Mouse (Mus musculus): Measurements from ENCODE around the gene Ralbp1. TPM values are rescaled to one million over a fixed set of nuclear protein-coding genes. Genes with fewer than 3 reads are reported as not detected.
A peak's percentile ranks its signal among the peaks of the same experiment; 100 is the strongest.

Gene Ralbp1
- polyA plus RNA-seq, 1 experiment from 2014 or later, result 95.6 TPM

GRCm38 (mm10) chr17:65854006-65854405, 31.6 kb downstream of the Ralbp1 start:
- 90% methylated on average over 4 of the region's 4 CpGs for WGBS

GRCm38 (mm10) chr17:65853326-65853725, 32.3 kb downstream of the Ralbp1 start:
- Histone ChIP-seq H3K4me1 (ENCODE audit: control insufficient read depth, insufficient read depth, low read length) (no peaks in the 10 kb centered on the region), H3K27ac (replicated peaks; ENCODE audit: low read depth, low read length) (no peak overlapping the region), H3K4me2 (ENCODE audit: low read depth, low read length) (no peak overlapping the region), H3K9ac (ENCODE audit: low read depth, low read length) (no peak overlapping the region), H3K9me3 (ENCODE audit: control insufficient read depth, low read length) (no peaks in the 10 kb centered on the region), H3K4me3 (ENCODE audit: low read depth, low read length) (no peak overlapping the region), H3K36me3 (ENCODE audit: control insufficient read depth, insufficient read depth, low read length) (peaks cover 91% of the 10 kb centered on the region), H3K27me3 (replicated peaks; ENCODE audit: control insufficient read depth, insufficient read depth, low read length) (no peaks in the 10 kb centered on the region)
- ATAC-seq (ENCODE audit: low read depth) (no peak), DNase-seq (ENCODE audit: low spot score) (no peak)
- WGBS, result 86% methylated on average over 6 of the region's 6 CpGs

More at GRCm38 (mm10) chr17:65854006-65854405, 31.6 kb downstream of the Ralbp1 start:
- no peak overlapping the region for H3K27ac ChIP-seq (replicated peaks; ENCODE audit: low read depth, low read length)
- H3K4me2 ChIP-seq (ENCODE audit: low read depth, low read length), result no peak overlapping the region
- no peaks in the 10 kb centered on the region for H3K27me3 ChIP-seq (replicated peaks; ENCODE audit: control insufficient read depth, insufficient read depth, low read length)
- no peak overlapping the region for H3K9ac ChIP-seq (ENCODE audit: low read depth, low read length)
- no peak for ATAC-seq (ENCODE audit: low read depth)
- no peak overlapping the region for H3K4me3 ChIP-seq (ENCODE audit: low read depth, low read length)
- H3K9me3 ChIP-seq (ENCODE audit: control insufficient read depth, low read length), result no peaks in the 10 kb centered on the region
- peaks cover 92% of the 10 kb centered on the region for H3K36me3 ChIP-seq (ENCODE audit: control insufficient read depth, insufficient read depth, low read length)
- H3K4me1 ChIP-seq (ENCODE audit: control insufficient read depth, insufficient read depth, low read length), result no peaks in the 10 kb centered on the region
- no peak for DNase-seq (ENCODE audit: low spot score)

- no peak for DNase-seq (ENCODE audit: low spot score)
- ATAC-seq (ENCODE audit: low read depth), result no peak
- Histone ChIP-seq H3K27me3 (replicated peaks; ENCODE audit: control insufficient read depth, insufficient read depth, low read length) (no peaks in the 10 kb centered on the region), H3K9me3 (ENCODE audit: control insufficient read depth, low read length) (no peaks in the 10 kb centered on the region), H3K4me3 (ENCODE audit: low read depth, low read length) (no peak overlapping the region), H3K4me1 (ENCODE audit: control insufficient read depth, insufficient read depth, low read length) (no peaks in the 10 kb centered on the region), H3K9ac (ENCODE audit: low read depth, low read length) (no peak overlapping the region), H3K27ac (replicated peaks; ENCODE audit: low read depth, low read length) (no peak overlapping the region), H3K4me2 (ENCODE audit: low read depth, low read length) (no peak overlapping the region), H3K36me3 (ENCODE audit: control insufficient read depth, insufficient read depth, low read length) (peaks cover 82% of the 10 kb centered on the region)
- WGBS, result 90% methylated on average over 6 of the region's 6 CpGs
These were observed 33.8 kb downstream of the Ralbp1 start for GRCm38 (mm10) chr17:65851749-65852148.

GRCm38 (mm10) chr17:65850487-65850886, 35.1 kb downstream of the Ralbp1 start:
- ATAC-seq (ENCODE audit: low read depth) (no peak), DNase-seq (ENCODE audit: low spot score) (no peak)
- no peaks in the 10 kb centered on the region for H3K9me3 ChIP-seq (ENCODE audit: control insufficient read depth, low read length)
- H3K9ac ChIP-seq (ENCODE audit: low read depth, low read length), result no peak overlapping the region
- H3K36me3 ChIP-seq (ENCODE audit: control insufficient read depth, insufficient read depth, low read length), result peaks cover 81% of the 10 kb centered on the region
- no peak overlapping the region for H3K4me3 ChIP-seq (ENCODE audit: low read depth, low read length)
- no peaks in the 10 kb centered on the region for H3K4me1 ChIP-seq (ENCODE audit: control insufficient read depth, insufficient read depth, low read length)
- H3K27me3 ChIP-seq (replicated peaks; ENCODE audit: control insufficient read depth, insufficient read depth, low read length), result no peaks in the 10 kb centered on the region
- H3K27ac ChIP-seq (replicated peaks; ENCODE audit: low read depth, low read length), result no peak overlapping the region
- 91% methylated on average over 17 of the region's 17 CpGs for WGBS
- no peak overlapping the region for H3K4me2 ChIP-seq (ENCODE audit: low read depth, low read length)

- Histone ChIP-seq H3K27me3 (replicated peaks; ENCODE audit: control insufficient read depth, insufficient read depth, low read length) (no peaks in the 10 kb centered on the region), H3K9me3 (ENCODE audit: control insufficient read depth, low read length) (no peaks in the 10 kb centered on the region), H3K9ac (ENCODE audit: low read depth, low read length) (no peak overlapping the region), H3K36me3 (ENCODE audit: control insufficient read depth, insufficient read depth, low read length) (peaks cover 76% of the 10 kb centered on the region), H3K4me1 (ENCODE audit: control insufficient read depth, insufficient read depth, low read length) (no peaks in the 10 kb centered on the region), H3K4me3 (ENCODE audit: low read depth, low read length) (no peak overlapping the region), H3K4me2 (ENCODE audit: low read depth, low read length) (no peak overlapping the region), H3K27ac (replicated peaks; ENCODE audit: low read depth, low read length) (no peak overlapping the region)
- no peak for ATAC-seq (ENCODE audit: low read depth)
- DNase-seq (ENCODE audit: low spot score), result no peak
- 71% methylated on average over 11 of the region's 11 CpGs for WGBS
These were observed 37.7 kb downstream of the Ralbp1 start for GRCm38 (mm10) chr17:65847694-65848449.

GRCm38 (mm10) chr17:65845423-65845822, 40.2 kb downstream of the Ralbp1 start:
- peaks cover 76% of the 10 kb centered on the region for H3K36me3 ChIP-seq (ENCODE audit: control insufficient read depth, insufficient read depth, low read length)
- no peaks in the 10 kb centered on the region for H3K4me1 ChIP-seq (ENCODE audit: control insufficient read depth, insufficient read depth, low read length)

GRCm38 (mm10) chr17:65842669-65843381, 42.8 kb downstream of the Ralbp1 start:
- 87% methylated on average over 10 of the region's 10 CpGs for WGBS
- Histone ChIP-seq H3K9ac (ENCODE audit: low read depth, low read length) (no peak overlapping the region), H3K4me1 (ENCODE audit: control insufficient read depth, insufficient read depth, low read length) (no peaks in the 10 kb centered on the region), H3K27ac (replicated peaks; ENCODE audit: low read depth, low read length) (no peak overlapping the region), H3K36me3 (ENCODE audit: control insufficient read depth, insufficient read depth, low read length) (peaks cover 81% of the 10 kb centered on the region), H3K4me3 (ENCODE audit: low read depth, low read length) (no peak overlapping the region), H3K4me2 (ENCODE audit: low read depth, low read length) (no peak overlapping the region), H3K27me3 (replicated peaks; ENCODE audit: control insufficient read depth, insufficient read depth, low read length) (no peaks in the 10 kb centered on the region), H3K9me3 (ENCODE audit: control insufficient read depth, low read length) (no peaks in the 10 kb centered on the region)
- DNase-seq (ENCODE audit: low spot score) (no peak), ATAC-seq (ENCODE audit: low read depth) (no peak)

More at GRCm38 (mm10) chr17:65845423-65845822, 40.2 kb downstream of the Ralbp1 start:
- WGBS, result 89% methylated on average over 6 of the region's 6 CpGs
- H3K4me2 ChIP-seq (ENCODE audit: low read depth, low read length), result no peak overlapping the region
- H3K27me3 ChIP-seq (replicated peaks; ENCODE audit: control insufficient read depth, insufficient read depth, low read length), result no peaks in the 10 kb centered on the region
- H3K9ac ChIP-seq (ENCODE audit: low read depth, low read length), result no peak overlapping the region
- no peak overlapping the region for H3K27ac ChIP-seq (replicated peaks; ENCODE audit: low read depth, low read length)
- ATAC-seq (ENCODE audit: low read depth) (no peak), DNase-seq (ENCODE audit: low spot score) (no peak)
- no peak overlapping the region for H3K4me3 ChIP-seq (ENCODE audit: low read depth, low read length)
- H3K9me3 ChIP-seq (ENCODE audit: control insufficient read depth, low read length), result no peaks in the 10 kb centered on the region

- Histone ChIP-seq H3K4me2 (ENCODE audit: low read depth, low read length) (no peak overlapping the region), H3K27me3 (replicated peaks; ENCODE audit: control insufficient read depth, insufficient read depth, low read length) (no peaks in the 10 kb centered on the region), H3K9me3 (ENCODE audit: control insufficient read depth, low read length) (no peaks in the 10 kb centered on the region), H3K36me3 (ENCODE audit: control insufficient read depth, insufficient read depth, low read length) (peaks cover 90% of the 10 kb centered on the region), H3K4me1 (ENCODE audit: control insufficient read depth, insufficient read depth, low read length) (no peaks in the 10 kb centered on the region), H3K9ac (ENCODE audit: low read depth, low read length) (no peak overlapping the region), H3K27ac (replicated peaks; ENCODE audit: low read depth, low read length) (no peak overlapping the region; the same call in 1 of the 2 replicates), H3K4me3 (ENCODE audit: low read depth, low read length) (no peak overlapping the region)
- WGBS, result 70% methylated on average over 7 of the region's 7 CpGs
- DNase-seq (ENCODE audit: low spot score) (peak; percentile 39), ATAC-seq (ENCODE audit: low read depth) (0 out of 2 replicates have a peak, but pooled peaks have one; percentile 12)
These were observed 45.9 kb downstream of the Ralbp1 start for GRCm38 (mm10) chr17:65839541-65840256.

Data from embryonic facial prominence, embryonic 14.5 days (tissue).